Mouse (Mus musculus): ENCODE data around the gene Snx30. TPM values are rescaled to one million over a fixed set of nuclear protein-coding genes. Genes with fewer than 3 reads are reported as not detected.

The Snx30 gene
- polyA plus RNA-seq, 1 experiment from 2014 or later, result 19.1 TPM

- no peak overlapping the region for H3K9ac ChIP-seq (ENCODE audit: low read depth, low read length)
- H3K36me3 ChIP-seq (ENCODE audit: control insufficient read depth, insufficient read depth, low read length), result no peaks in the 10 kb centered on the region
- H3K4me1 ChIP-seq (replicated peaks; ENCODE audit: control insufficient read depth, insufficient read depth, low read length), result no peaks in the 10 kb centered on the region
- H3K27me3 ChIP-seq (ENCODE audit: control insufficient read depth, insufficient read depth, low read length), result no peaks in the 10 kb centered on the region
- 0 out of 2 replicates have a peak, but pooled peaks have one; percentile 42 for ATAC-seq (ENCODE audit: low FRiP score)
- 39% methylated on average over 7 of the region's 7 CpGs for WGBS
- DNase-seq (ENCODE audit: low spot score), result peak; percentile 42
- H3K4me2 ChIP-seq (replicated peaks; ENCODE audit: low read depth, low read length), result no peak overlapping the region
- 0 out of 2 replicates have a peak overlapping the region, but pooled peaks have one; percentile 9 for H3K27ac ChIP-seq (ENCODE audit: low read depth, low read length)
- H3K4me3 ChIP-seq (ENCODE audit: low read depth, low read length), result no peak overlapping the region
- no peaks in the 10 kb centered on the region for H3K9me3 ChIP-seq (ENCODE audit: control insufficient read depth, low read length)
Observed at GRCm38 (mm10) chr4:59765385-59766005, 40.1 kb upstream of the Snx30 start.

GRCm38 (mm10) chr4:59767717-59768116 lies 37.9 kb upstream of the Snx30 start:
- Histone ChIP-seq H3K27ac (ENCODE audit: low read depth, low read length) (no peak overlapping the region), H3K4me3 (ENCODE audit: low read depth, low read length) (no peak overlapping the region), H3K9me3 (ENCODE audit: control insufficient read depth, low read length) (no peaks in the 10 kb centered on the region), H3K9ac (ENCODE audit: low read depth, low read length) (no peak overlapping the region), H3K4me1 (replicated peaks; ENCODE audit: control insufficient read depth, insufficient read depth, low read length) (no peaks in the 10 kb centered on the region), H3K4me2 (replicated peaks; ENCODE audit: low read depth, low read length) (no peak overlapping the region), H3K27me3 (ENCODE audit: control insufficient read depth, insufficient read depth, low read length) (no peaks in the 10 kb centered on the region), H3K36me3 (ENCODE audit: control insufficient read depth, insufficient read depth, low read length) (0 out of 2 replicates have a peak, but pooled peaks cover 3% of the 10 kb centered on the region)
- ATAC-seq (ENCODE audit: low FRiP score) (no peak), DNase-seq (ENCODE audit: low spot score) (no peak)
- 93% methylated on average over 2 of the region's 2 CpGs for WGBS

DNA sequence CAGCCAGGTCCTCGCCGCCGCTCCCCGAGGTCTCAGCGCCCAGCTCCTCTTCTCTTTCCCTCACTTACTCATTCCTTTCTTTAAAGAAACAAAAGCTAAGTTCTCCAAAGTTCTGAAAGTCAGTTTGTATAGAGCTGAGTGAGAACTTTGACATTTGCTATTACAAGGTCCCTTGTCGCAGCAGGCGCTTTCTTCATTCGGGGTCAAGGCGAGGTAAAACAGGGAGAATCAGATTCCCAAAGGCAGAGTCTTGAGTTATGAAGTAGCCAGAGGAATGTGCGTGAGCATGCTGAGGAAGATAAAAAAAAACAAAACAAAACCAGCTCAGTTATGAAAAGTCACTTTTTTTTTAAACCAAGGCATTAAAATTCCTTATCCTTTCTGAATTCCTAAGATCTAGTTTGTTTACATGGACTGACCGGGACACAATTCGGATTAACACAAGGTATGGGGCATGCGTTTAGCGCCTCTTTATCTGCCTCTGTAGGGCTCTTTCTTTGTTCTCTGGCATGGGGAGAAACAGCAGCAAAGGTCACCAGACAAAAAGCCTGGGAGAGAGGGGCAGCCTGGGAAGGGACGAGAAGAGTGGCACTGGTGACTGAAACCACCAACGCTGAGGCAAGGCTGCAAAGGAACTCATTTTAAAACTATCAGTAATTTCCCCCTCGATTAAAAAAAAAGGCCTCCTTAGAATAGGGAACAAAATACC lies 33.3 kb upstream of the Snx30 start:
- Histone ChIP-seq H3K4me1 (replicated peaks; ENCODE audit: control insufficient read depth, insufficient read depth, low read length) (no peaks in the 10 kb centered on the region), H3K9ac (ENCODE audit: low read depth, low read length) (no peak overlapping the region), H3K36me3 (ENCODE audit: control insufficient read depth, insufficient read depth, low read length) (0 out of 2 replicates have a peak, but pooled peaks cover 3% of the 10 kb centered on the region), H3K27me3 (ENCODE audit: control insufficient read depth, insufficient read depth, low read length) (no peaks in the 10 kb centered on the region), H3K27ac (ENCODE audit: low read depth, low read length) (peak overlapping the region; percentile 51), H3K4me2 (replicated peaks; ENCODE audit: low read depth, low read length) (no peak overlapping the region), H3K4me3 (ENCODE audit: low read depth, low read length) (no peak overlapping the region), H3K9me3 (ENCODE audit: control insufficient read depth, low read length) (no peaks in the 10 kb centered on the region)
- DNase-seq (ENCODE audit: low spot score) (peak; percentile 32), ATAC-seq (ENCODE audit: low FRiP score) (no peak)
- WGBS, result 38% methylated on average over 17 of the region's 17 CpGs

DNA sequence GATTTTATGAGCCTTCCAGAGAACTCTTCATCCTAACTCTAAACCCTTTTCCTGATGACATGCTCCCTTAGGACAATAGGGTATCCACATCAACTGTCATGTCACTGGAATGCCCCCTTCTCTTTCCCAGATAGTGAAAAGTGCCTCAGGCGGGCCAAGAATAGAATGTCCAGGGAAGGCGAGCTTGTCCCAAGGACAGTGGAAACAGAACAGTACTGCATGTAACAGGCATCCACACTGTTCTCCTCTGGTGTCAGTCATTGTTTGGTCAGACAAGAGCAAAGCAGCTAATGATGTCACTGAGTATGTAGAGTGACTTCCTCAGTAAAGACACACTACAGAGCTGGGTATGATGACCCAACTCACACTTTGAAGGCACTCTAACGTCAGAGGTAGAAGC lies 27.8 kb upstream of the Snx30 start:
- DNase-seq (ENCODE audit: low spot score), result no peak
- no peak for ATAC-seq (ENCODE audit: low FRiP score)
- Histone ChIP-seq H3K4me1 (replicated peaks; ENCODE audit: control insufficient read depth, insufficient read depth, low read length) (no peaks in the 10 kb centered on the region), H3K27me3 (ENCODE audit: control insufficient read depth, insufficient read depth, low read length) (no peaks in the 10 kb centered on the region), H3K9ac (ENCODE audit: low read depth, low read length) (no peak overlapping the region), H3K36me3 (ENCODE audit: control insufficient read depth, insufficient read depth, low read length) (no peaks in the 10 kb centered on the region), H3K4me2 (replicated peaks; ENCODE audit: low read depth, low read length) (no peak overlapping the region), H3K9me3 (ENCODE audit: control insufficient read depth, low read length) (no peaks in the 10 kb centered on the region), H3K27ac (ENCODE audit: low read depth, low read length) (no peak overlapping the region), H3K4me3 (ENCODE audit: low read depth, low read length) (no peak overlapping the region)
- WGBS, result 82% methylated on average over 3 of the region's 3 CpGs

- Histone ChIP-seq H3K36me3 (ENCODE audit: control insufficient read depth, insufficient read depth, low read length) (no peaks in the 10 kb centered on the region), H3K9me3 (ENCODE audit: control insufficient read depth, low read length) (no peaks in the 10 kb centered on the region), H3K27ac (ENCODE audit: low read depth, low read length) (no peak overlapping the region), H3K4me1 (replicated peaks; ENCODE audit: control insufficient read depth, insufficient read depth, low read length) (no peaks in the 10 kb centered on the region), H3K4me2 (replicated peaks; ENCODE audit: low read depth, low read length) (no peak overlapping the region), H3K4me3 (ENCODE audit: low read depth, low read length) (no peak overlapping the region), H3K27me3 (ENCODE audit: control insufficient read depth, insufficient read depth, low read length) (no peaks in the 10 kb centered on the region), H3K9ac (ENCODE audit: low read depth, low read length) (no peak overlapping the region)
- ATAC-seq (ENCODE audit: low FRiP score) (no peak), DNase-seq (ENCODE audit: low spot score) (peak; percentile 31)
- WGBS, result 48% methylated on average over 1 of the region's 1 CpGs
Observed at GRCm38 (mm10) chr4:59780568-59780967, 25.1 kb upstream of the Snx30 start.

- ATAC-seq (ENCODE audit: low FRiP score) (peak; percentile 82), DNase-seq (ENCODE audit: low spot score) (peak; percentile 44)
- H3K9ac ChIP-seq (ENCODE audit: low read depth, low read length), result peak overlapping the region; percentile 86
- no peaks in the 10 kb centered on the region for H3K4me1 ChIP-seq (replicated peaks; ENCODE audit: control insufficient read depth, insufficient read depth, low read length)
- peak overlapping the region; percentile 66 for H3K4me2 ChIP-seq (replicated peaks; ENCODE audit: low read depth, low read length)
- no peaks in the 10 kb centered on the region for H3K9me3 ChIP-seq (ENCODE audit: control insufficient read depth, low read length)
- peak overlapping the region; percentile 51 for H3K27ac ChIP-seq (ENCODE audit: low read depth, low read length)
- no peaks in the 10 kb centered on the region for H3K27me3 ChIP-seq (ENCODE audit: control insufficient read depth, insufficient read depth, low read length)
- peak overlapping the region; percentile 95 for H3K4me3 ChIP-seq (ENCODE audit: low read depth, low read length)
- under 1% methylated on average over 44 of the region's 47 CpGs for WGBS
- no peaks in the 10 kb centered on the region for H3K36me3 ChIP-seq (ENCODE audit: control insufficient read depth, insufficient read depth, low read length)
Observed at GRCm38 (mm10) chr4:59782853-59783684, 22.6 kb upstream of the Snx30 start.

GRCm38 (mm10) chr4:59783685-59784279 lies 21.9 kb upstream of the Snx30 start:
- Histone ChIP-seq H3K9ac (ENCODE audit: low read depth, low read length) (peak overlapping the region; percentile 86), H3K36me3 (ENCODE audit: control insufficient read depth, insufficient read depth, low read length) (no peaks in the 10 kb centered on the region), H3K4me3 (ENCODE audit: low read depth, low read length) (peak overlapping the region; percentile 95), H3K9me3 (ENCODE audit: control insufficient read depth, low read length) (no peaks in the 10 kb centered on the region), H3K27ac (ENCODE audit: low read depth, low read length) (peak overlapping the region; percentile 51), H3K4me2 (replicated peaks; ENCODE audit: low read depth, low read length) (peak overlapping the region; percentile 66), H3K4me1 (replicated peaks; ENCODE audit: control insufficient read depth, insufficient read depth, low read length) (no peaks in the 10 kb centered on the region), H3K27me3 (ENCODE audit: control insufficient read depth, insufficient read depth, low read length) (no peaks in the 10 kb centered on the region)
- DNase-seq (ENCODE audit: low spot score), result peak; percentile 98
- peak; percentile 96 for ATAC-seq (ENCODE audit: low FRiP score)
- whole genome bisulfite sequencing, result under 1% methylated on average over 36 of the region's 36 CpGs

- Histone ChIP-seq H3K27ac (ENCODE audit: low read depth, low read length) (no peak overlapping the region), H3K4me1 (replicated peaks; ENCODE audit: control insufficient read depth, insufficient read depth, low read length) (no peaks in the 10 kb centered on the region), H3K36me3 (ENCODE audit: control insufficient read depth, insufficient read depth, low read length) (no peaks in the 10 kb centered on the region), H3K27me3 (ENCODE audit: control insufficient read depth, insufficient read depth, low read length) (no peaks in the 10 kb centered on the region), H3K4me2 (replicated peaks; ENCODE audit: low read depth, low read length) (no peak overlapping the region), H3K9ac (ENCODE audit: low read depth, low read length) (no peak overlapping the region), H3K9me3 (ENCODE audit: control insufficient read depth, low read length) (no peaks in the 10 kb centered on the region), H3K4me3 (ENCODE audit: low read depth, low read length) (no peak overlapping the region)
- DNase-seq (ENCODE audit: low spot score), result no peak
- no peak for ATAC-seq (ENCODE audit: low FRiP score)
- WGBS, result 22% methylated on average over 2 of the region's 2 CpGs
Observed at GRCm38 (mm10) chr4:59785412-59785811, 20.2 kb upstream of the Snx30 start.

Data from hindbrain, embryonic 11.5 days (tissue).